Mouse (Mus musculus): Measurements from ENCODE around the gene Llgl2.

Gene Llgl2

GRCm38 (mm10) chr11:115877174-115877755 lies 53.4 kb downstream of the Llgl2 start:
- DNase-seq (ENCODE audit: low spot score): no peak

GRCm38 (mm10) chr11:115878071-115878470 lies 54.2 kb downstream of the Llgl2 start:
- DNase-seq (ENCODE audit: low spot score): no peak

DNA sequence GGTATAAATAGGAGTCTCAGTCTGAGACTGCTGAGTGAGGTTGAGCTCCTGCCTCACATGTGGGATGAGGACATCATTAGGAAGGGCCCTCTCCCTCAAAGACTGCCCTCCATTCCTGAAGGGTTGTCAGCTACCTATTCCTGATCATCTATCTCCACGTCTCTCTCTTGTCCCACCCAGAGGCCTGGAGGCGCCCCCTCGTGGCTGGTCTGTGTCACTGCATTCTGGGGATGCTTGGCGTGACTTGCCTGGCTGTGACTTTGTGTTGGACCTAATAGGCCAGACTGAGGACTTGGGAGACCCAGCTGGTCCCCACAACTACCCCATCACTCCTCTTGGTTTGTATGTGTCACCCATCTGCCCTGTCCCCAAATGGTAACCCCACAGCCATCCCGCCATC lies 57.2 kb downstream of the Llgl2 start:
- DNase-seq (ENCODE audit: low spot score): no peak

DNA sequence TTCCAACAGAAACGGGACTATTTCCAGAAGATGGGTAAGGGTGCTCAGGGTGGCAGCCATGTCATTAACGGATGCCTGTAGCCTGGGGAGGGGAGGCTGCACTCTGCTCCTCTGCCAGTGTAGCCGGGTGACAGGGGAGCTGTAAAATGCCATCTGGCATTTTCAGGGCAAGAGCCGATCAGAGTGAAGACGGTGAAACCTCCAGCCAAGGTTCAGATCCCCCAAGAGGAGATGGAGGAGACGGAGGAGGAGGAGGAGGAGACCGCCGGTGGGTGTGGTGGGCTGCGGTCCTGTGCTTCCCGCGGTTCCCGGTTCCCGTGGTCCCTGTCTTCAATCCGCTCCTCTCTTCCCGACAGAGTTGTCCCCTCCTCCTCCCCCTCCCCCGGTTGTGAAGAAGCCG lies 59.4 kb downstream of the Llgl2 start:
- DNase-seq (ENCODE audit: low spot score): no peak

DNA sequence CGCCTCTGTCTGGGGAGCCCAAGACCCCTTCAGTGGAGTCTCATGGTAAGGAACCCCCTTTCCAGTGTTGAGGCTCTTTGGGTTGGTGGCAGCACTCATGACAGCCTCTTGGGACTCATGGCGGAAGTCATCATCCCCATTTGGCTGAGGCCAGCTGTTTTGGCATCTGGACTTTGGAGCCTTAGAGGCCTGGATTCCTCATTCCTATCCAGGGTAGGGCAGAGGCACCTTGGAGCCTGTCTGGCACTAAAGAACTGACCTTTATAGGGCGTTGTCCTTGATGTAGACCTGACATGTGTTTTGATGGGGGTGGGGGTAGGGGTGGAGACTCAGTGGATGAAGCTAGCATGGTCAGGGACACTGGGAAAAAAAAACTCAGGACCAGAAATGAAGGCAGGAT lies 60.5 kb downstream of the Llgl2 start:
- no peak for DNase-seq (ENCODE audit: low spot score)

- DNase-seq (ENCODE audit: low spot score): no peak
These were observed 61.4 kb downstream of the Llgl2 start for GRCm38 (mm10) chr11:115885281-115885680.

DNA sequence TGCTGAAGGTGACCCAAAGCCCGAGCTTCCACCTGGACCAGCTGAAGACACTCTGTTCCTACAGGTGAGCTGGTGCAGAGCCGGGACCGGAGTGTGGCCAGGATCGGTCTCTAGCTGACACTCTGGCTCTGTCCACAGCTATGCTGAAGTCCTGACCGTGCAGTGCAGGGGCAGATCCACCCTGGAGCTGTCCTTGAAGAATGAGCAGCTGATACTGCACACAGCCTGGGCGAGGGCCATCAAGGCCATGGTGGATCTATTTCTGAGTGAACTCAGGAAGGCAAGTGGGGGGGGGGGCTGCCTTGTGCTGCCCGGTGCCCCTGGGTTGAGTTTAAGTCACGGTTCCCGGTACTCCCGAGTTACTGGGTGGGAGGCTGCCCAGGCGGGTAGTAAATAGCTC lies 62.6 kb downstream of the Llgl2 start:
- peak; percentile 77 for DNase-seq (ENCODE audit: low spot score)

DNA sequence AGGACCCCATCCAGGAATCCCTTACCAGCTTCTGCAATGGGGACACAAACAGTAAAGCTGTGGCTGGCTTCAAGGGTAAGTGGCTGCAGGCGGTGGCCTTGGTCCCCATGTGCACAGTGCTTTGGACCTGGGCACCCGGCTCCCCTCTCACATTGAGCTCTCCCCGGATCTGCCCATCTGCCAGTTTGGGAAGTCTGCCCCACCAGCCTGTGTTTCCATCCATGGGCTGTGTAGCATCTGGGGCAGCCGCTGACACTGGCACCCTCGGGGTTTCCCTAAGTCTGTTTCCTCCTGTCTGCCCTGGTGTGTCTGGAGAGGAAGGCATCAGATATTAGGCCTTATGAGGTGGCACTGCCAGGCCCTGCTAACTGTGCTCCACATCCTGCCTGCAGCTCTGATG lies 64.2 kb downstream of the Llgl2 start:
- DNase-seq (ENCODE audit: low spot score): no peak

DNA sequence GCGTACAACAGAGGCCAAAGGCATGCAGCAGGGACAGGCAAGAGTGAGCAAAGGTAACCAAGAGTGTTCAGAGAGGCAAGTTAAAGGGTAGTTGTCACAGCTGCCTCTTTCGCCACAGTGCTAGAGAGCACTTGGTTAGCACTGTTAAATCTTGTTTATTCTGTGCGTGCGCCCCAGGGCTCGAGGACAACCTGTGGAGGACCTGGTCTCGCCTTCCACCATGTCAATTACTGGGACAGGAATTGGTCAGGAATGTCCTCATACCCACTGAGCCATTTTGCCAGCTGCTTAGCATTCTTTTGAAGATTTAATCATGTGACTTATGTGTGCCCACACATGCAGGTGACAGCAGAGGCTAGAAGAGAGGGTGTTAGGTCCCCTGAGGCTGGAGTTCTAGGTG lies 65.3 kb downstream of the Llgl2 start:
- no peak for DNase-seq (ENCODE audit: low spot score)

DNA sequence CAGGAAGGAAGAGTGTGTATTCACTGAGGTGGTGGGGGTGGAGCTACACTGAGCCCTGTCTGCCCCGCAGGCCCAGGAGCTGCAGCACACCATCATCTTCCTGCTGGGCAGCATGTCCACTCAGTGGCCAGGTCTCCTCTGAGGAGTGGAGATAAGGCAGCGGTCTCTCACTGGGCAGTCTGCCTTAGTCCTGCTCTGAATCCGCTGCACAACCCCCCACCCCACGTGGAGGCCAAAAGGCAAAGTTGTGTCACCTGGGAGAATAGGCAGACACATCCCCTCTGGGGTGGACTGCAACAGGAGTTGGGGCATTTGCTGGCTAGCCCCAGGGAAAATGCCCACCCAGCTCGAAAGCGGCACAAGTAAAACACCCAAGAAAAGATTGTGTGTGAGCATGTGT lies 68.4 kb downstream of the Llgl2 start:
- no peak for DNase-seq (ENCODE audit: low spot score)

DNA sequence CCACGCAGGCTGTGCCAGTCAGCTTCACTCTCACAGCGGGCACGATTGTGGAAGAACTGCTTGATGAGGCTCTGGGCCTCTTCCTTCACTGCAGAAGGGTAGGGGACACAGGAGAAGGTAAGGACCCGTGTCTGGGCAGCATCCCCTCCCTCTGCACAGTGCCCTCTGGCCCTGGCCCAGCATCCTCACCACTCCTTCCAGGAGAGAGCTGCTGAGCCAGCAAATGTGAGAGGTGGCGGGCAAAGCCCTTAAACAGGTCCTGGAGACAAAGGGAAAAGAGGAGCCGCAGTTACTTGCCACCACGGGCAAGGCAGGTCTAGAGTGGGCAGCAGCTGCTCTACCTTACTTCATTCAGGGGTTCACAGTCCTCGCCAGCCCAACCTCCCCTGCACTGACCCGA lies 69.2 kb downstream of the Llgl2 start:
- no peak for DNase-seq (ENCODE audit: low spot score)

GRCm38 (mm10) chr11:115894755-115895520 lies 71.1 kb downstream of the Llgl2 start:
- no peak for DNase-seq (ENCODE audit: low spot score)

- no peak for DNase-seq (ENCODE audit: low spot score)
These were observed 74.6 kb downstream of the Llgl2 start for GRCm38 (mm10) chr11:115898446-115898845.

DNA sequence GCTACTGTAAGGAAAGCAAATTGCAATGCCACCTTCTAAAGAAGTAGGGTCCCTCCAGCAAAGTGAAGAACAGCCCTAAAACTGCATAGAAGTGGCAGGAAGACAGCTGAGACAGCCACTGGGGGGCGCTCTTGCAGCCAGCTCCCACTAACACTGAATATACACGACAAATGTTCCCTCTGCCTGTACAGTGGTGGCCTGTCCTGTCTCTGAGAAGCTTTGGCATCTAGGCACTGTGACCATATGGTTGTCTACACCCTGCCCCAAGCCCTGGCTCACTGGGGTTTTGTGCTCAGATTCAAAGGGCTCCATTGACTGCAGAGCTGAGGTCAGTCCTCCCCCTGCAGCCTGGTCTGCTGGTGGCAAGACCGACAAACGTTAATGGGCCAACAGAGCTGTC lies 75.0 kb downstream of the Llgl2 start:
- DNase-seq (ENCODE audit: low spot score): no peak

- peak; percentile 71 for DNase-seq (ENCODE audit: low spot score)
These were observed 75.8 kb downstream of the Llgl2 start, which contains the start of gene Smim5 for GRCm38 (mm10) chr11:115899486-115900266. Gene Smim5 (plus strand): TSS chr11:115899966.

GRCm38 (mm10) chr11:115900561-115901337 lies 76.9 kb downstream of the Llgl2 start:
- DNase-seq (ENCODE audit: low spot score): no peak

DNA sequence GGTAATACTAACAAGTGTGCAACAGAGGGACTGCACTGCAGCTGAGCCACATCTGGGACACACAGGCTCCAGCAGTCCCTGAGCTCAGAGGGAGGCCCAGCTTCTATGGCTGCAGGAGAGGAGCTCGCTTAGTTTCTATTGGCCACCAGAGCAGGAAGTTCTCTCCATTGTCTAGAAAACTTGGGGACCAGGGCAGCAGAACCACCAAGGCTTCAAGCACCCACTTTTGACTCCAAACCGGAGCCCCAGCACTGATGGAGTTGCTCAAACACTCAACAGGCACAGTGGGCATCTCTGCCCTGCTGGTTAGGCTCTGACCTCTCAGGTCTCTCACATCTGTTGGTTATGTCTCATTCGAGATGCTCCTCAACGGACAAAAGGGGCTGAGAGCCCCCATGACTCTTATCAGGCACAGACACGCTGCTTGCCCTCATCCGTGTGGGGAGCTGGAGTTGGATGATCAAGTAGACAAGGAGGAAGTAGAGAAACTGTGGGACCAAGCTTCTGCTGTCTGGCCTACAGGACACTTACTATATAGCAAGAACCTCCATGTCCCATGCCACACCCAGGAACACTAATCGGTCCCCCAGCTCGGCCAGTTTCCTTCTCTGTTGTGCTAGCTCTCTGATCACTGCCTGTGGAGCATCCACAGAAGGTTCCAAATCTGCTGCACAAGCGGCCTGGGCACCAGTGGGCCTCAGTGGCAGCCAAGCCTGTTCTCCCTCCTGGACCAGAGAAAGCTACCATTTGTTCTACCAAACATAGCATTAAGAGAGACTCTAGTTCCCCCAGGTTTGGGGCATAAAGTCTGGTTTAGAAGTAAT lies 77.7 kb downstream of the Llgl2 start:
- no peak for DNase-seq (ENCODE audit: low spot score)

- no peak for DNase-seq (ENCODE audit: low spot score)
These were observed 78.3 kb downstream of the Llgl2 start for GRCm38 (mm10) chr11:115902177-115902576.

- DNase-seq (ENCODE audit: low spot score): no peak
These were observed 79.0 kb downstream of the Llgl2 start for GRCm38 (mm10) chr11:115902831-115903230.

DNA sequence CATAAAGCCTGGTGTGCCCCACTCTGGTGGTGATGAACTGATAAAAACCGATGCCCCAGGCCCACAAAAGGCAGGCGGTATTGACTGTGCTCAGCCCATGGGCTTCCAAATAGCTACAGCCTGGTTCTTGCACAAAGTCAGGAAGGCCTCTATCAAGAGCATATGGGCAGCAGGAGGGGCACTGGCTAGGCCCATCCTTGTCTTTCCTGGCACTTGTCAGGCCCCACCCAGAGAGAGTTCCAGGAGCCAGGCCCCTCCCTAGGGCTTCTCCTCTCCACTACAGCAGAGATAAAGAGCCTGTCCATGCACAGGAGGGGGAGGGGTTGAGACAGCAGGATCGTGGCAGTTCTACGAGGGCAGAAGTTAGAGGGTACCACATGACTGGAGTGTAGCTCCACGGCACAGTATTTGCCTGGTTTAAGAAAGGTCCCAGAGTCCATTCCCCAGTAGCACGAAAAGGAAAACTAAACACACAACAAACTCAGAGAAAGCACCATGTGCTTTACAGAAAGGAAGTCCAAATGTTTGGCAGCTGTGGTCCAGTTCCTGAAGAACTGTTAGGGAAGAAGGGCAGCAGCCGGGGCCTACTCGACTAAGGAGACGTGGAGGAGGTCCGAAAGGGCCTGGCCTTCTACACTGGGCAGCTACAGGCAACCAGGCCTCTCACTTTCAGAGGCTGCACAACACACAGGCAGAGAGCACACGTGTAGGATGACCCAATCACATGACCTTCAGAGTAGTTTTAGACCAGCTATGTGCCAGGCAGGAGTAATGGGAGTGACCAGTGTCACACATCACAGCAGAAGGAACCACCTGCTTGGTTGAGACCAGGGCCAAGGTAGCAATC lies 79.8 kb downstream of the Llgl2 start:
- DNase-seq (ENCODE audit: low spot score): peak; percentile 64
